Mouse (Mus musculus): Measurements from ENCODE around the gene Mrpl45. TPM values are rescaled to one million over a fixed set of nuclear protein-coding genes. Genes with fewer than 3 reads are reported as not detected.

Gene Mrpl45
- total and polyA plus RNA-seq, 3 experiments: 106 to 153 (median 124) TPM

- Histone ChIP-seq H3K27ac (ENCODE audit: insufficient read depth, low read depth) (no peak overlapping the region), H3K4me2 (ENCODE audit: insufficient read depth, low read depth, poor library complexity, severe bottlenecking) (no peak overlapping the region), H3K9me3 (replicated peaks; ENCODE audit: low read length) (peaks cover 7% of the 10 kb centered on the region), H3K9ac (ENCODE audit: insufficient read depth, low read depth) (no peak overlapping the region), H3K36me3 (replicated peaks in 1 of 2; ENCODE audit: control insufficient read depth in 1 of 2, insufficient read depth in 1 of 2, low read length in 1 of 2) (no peaks in the 10 kb centered on the region), H3K4me1 (ENCODE audit: control insufficient read depth in 1 of 2, insufficient read depth in 2 of 2) (peaks cover 8 to 11% of the 10 kb centered on the region in 2 experiments), H3K4me3 (replicated peaks in 1 of 3; ENCODE audit: low read depth in 2 of 3, low read length in 2 of 3, poor library complexity in 1 of 3) (no peak overlapping the region), H3K79me2 (replicated peaks; ENCODE audit: control insufficient read depth, extremely low read depth, insufficient read depth, poor library complexity, severe bottlenecking) (no peaks in the 10 kb centered on the region), H3K27me3 (replicated peaks) (peaks cover 31% of the 10 kb centered on the region)
- TF ChIP-seq SMC3 (IDR thresholded peaks at IDR 0.05; ENCODE audit: low read depth, low read length) (no peak), MAX (IDR thresholded peaks at IDR 0.05; ENCODE audit: low read length) (no peak), NELFE (IDR thresholded peaks at IDR 0.05; ENCODE audit: low read depth, low read length) (no peak), JUN (IDR thresholded peaks at IDR 0.05; ENCODE audit: insufficient read depth, low read depth, low read length) (no peak)
- dilution Hi-C loops (cut with MboI; ENCODE audit: extremely low pct_ligation_motif_present, extremely low pct_unique_long_range_greater_than_20kb, low sequenced_read_pairs) (no loop called here), in situ Hi-C loops (cut with MboI; ENCODE audit: low pct_ligation_motif_present, low pct_unique_long_range_greater_than_20kb, low sequenced_read_pairs) (no loop called here)
- DNase-seq (ENCODE audit: extremely low read depth): no peak
These were observed 29.9 kb downstream of the Mrpl45 start for GRCm38 (mm10) chr11:97345446-97345845.

DNA sequence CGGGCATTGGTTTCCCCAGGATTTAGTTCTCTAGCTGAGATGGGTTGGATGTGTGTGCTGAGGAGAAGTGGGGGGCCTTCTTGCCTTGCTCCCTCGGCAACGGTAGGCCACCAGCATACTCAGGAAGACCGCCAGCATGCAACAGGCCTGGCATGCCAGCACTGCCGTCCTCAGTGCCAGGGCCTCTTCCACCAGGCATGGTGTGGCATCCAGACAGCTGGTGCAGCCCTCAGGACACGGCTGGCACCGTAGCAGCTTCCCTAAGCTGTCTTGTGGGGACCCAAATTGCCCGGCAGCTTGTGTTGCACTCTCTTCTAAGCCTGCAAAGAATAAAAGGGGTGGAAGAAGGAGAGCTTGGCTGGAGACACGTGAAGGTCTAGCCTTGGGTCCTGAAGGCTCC, 30.9 kb downstream of the Mrpl45 start:
- no peaks in the 10 kb centered on the region for H3K36me3 ChIP-seq (replicated peaks in 1 of 2; ENCODE audit: control insufficient read depth in 1 of 2, insufficient read depth in 1 of 2, low read length in 1 of 2)
- no peak for TF ChIP-seq UBTF (IDR thresholded peaks at IDR 0.05; ENCODE audit: low read depth, low read length)
- TF ChIP-seq E2F4 (IDR thresholded peaks at IDR 0.05; ENCODE audit: insufficient replicate concordance, low read depth, low read length): no peak
- TF ChIP-seq BHLHE40 (IDR thresholded peaks at IDR 0.05; ENCODE audit: low read depth, low read length): no peak
- no peak for TF ChIP-seq HCFC1 (IDR thresholded peaks at IDR 0.05; ENCODE audit: low read depth, low read length)
- TF ChIP-seq ZNF384 (IDR thresholded peaks at IDR 0.05; ENCODE audit: low read depth, low read length): no peak
- no peak for TF ChIP-seq USF2 (conservative IDR thresholded peaks at IDR 0.05; ENCODE audit: low read depth, low read length)
- TF ChIP-seq NRF1 (IDR thresholded peaks at IDR 0.05; ENCODE audit: low read depth, low read length): no peak
- TF ChIP-seq SIN3A (IDR thresholded peaks at IDR 0.05; ENCODE audit: low read length): no peak
- no peak for TF ChIP-seq ELF1 (IDR thresholded peaks at IDR 0.05; ENCODE audit: low read depth, low read length)
- TF ChIP-seq ETS1 (conservative IDR thresholded peaks at IDR 0.05; ENCODE audit: low read depth, low read length): no peak
- no peak for TF ChIP-seq POLR2AphosphoS2 (IDR thresholded peaks at IDR 0.05; ENCODE audit: low read depth, low read length)
- no peak for TF ChIP-seq GABPA (IDR thresholded peaks at IDR 0.05; ENCODE audit: insufficient replicate concordance, low read depth, low read length)
- TF ChIP-seq MAFK (IDR thresholded peaks at IDR 0.05; ENCODE audit: insufficient replicate concordance, low read length): no peak
- no peak for TF ChIP-seq RCOR1 (conservative IDR thresholded peaks at IDR 0.05; ENCODE audit: low read depth, low read length)
- H3K79me2 ChIP-seq (replicated peaks; ENCODE audit: control insufficient read depth, extremely low read depth, insufficient read depth, poor library complexity, severe bottlenecking): no peaks in the 10 kb centered on the region
- DNase-seq (ENCODE audit: extremely low read depth): no peak
- H3K9me3 ChIP-seq (replicated peaks; ENCODE audit: low read length): peaks cover 7% of the 10 kb centered on the region
- H3K4me1 ChIP-seq (ENCODE audit: control insufficient read depth in 1 of 2, insufficient read depth in 2 of 2): peaks cover 7 to 8% of the 10 kb centered on the region in 2 experiments
- H3K9ac ChIP-seq (ENCODE audit: insufficient read depth, low read depth): no peak overlapping the region
- in situ Hi-C loops (cut with MboI; ENCODE audit: low pct_ligation_motif_present, low pct_unique_long_range_greater_than_20kb, low sequenced_read_pairs) (no loop called here), dilution Hi-C loops (cut with MboI; ENCODE audit: extremely low pct_ligation_motif_present, extremely low pct_unique_long_range_greater_than_20kb, low sequenced_read_pairs) (no loop called here)
- H3K27ac ChIP-seq (ENCODE audit: insufficient read depth, low read depth): no peak overlapping the region
- H3K4me3 ChIP-seq (replicated peaks in 1 of 3; ENCODE audit: low read depth in 2 of 3, low read length in 2 of 3, poor library complexity in 1 of 3): no peak overlapping the region
- H3K4me2 ChIP-seq (ENCODE audit: insufficient read depth, low read depth, poor library complexity, severe bottlenecking): no peak overlapping the region
- H3K27me3 ChIP-seq (replicated peaks): peaks cover 35% of the 10 kb centered on the region
